Mouse (Mus musculus): ENCODE results near the gene Stap1.

Gene Stap1

DNA sequence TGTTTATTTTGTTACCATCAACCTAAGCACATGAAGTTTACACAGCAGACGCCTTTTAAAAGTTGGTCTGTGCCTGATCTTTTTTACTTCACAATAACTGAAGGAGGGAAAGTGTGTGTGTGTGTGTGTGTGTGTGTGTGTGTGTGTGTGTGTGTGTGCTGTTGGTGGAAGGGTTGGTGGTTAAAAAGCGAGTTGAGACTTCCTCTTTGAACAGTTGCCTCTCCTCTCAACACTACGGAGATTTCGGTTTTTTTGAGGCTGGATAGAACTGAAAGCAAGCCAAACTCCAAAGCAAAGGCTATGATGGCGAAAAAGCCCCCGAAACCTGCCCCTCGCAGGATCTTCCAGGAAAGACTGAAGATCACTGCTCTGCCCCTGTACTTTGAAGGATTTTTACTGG is at the start of gene Stap1:
TSS of gene Stap1 (plus strand) at position 209 of the 400 bp plus-strand sequence.
- POLR2A ChIA-PET = interaction anchor here in 1 of 4 experiments (0.7 kb wide), 1 partner anchor 9 kb away, joined by 3 read pairs; no protein-coding TSS in a partner anchor
- CTCF ChIA-PET = no interaction called here

DNA sequence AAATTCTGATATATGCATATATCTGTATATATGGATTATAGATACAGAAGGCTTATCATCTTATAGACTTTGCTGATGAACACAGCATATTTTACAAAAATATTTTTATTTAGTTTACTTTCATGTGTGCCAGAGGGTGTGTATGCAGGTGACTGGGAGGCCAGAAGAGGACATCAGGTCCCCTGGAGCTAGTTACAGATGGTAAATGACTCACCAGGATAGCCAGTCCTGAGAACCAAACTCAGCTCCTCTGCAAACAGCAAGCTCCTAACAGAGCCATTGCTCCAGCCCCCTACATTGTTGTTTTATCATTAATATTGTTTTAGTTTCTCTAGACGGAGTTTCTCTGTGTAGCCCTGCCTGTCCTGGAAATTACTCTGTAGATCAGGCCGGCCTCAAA is 41.7 kb upstream of the Stap1 start:
- ChIA-PET CTCF (no interaction called here), POLR2A (interaction anchor here in 2 of 4 experiments (0.6 to 1.0 kb wide), 2 partner anchors 18 to 103 kb away, joined by 3 read pairs; no protein-coding TSS in a partner anchor)

DNA sequence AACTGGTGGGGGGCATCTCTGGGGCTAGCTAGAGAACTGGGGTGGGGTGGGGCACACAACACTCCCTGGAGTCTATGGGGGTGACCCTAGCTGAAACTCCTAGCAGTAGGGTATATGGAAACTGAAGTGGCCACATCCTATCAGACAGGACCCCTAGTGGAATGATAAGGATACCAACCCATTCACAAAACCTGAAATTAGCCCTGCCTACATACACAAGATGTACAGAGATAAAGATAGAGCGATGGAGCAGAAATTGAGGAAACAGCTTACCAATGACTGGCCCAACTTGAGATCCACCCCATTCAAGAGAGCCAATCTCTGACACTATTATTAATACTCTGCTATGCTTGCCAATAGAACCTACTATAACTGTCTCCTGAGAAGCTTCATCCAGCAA is 8.0 kb upstream of the Stap1 start:
- ChIA-PET CTCF (no interaction called here), POLR2A (interaction anchor here in 3 of 4 experiments (0.5 to 4.9 kb wide), 5 partner anchors 26 to 109 kb away, joined by 3 to 135 read pairs (median 45); partner anchors contain the start of gene Uba6 (in 3 of the 3))

DNA sequence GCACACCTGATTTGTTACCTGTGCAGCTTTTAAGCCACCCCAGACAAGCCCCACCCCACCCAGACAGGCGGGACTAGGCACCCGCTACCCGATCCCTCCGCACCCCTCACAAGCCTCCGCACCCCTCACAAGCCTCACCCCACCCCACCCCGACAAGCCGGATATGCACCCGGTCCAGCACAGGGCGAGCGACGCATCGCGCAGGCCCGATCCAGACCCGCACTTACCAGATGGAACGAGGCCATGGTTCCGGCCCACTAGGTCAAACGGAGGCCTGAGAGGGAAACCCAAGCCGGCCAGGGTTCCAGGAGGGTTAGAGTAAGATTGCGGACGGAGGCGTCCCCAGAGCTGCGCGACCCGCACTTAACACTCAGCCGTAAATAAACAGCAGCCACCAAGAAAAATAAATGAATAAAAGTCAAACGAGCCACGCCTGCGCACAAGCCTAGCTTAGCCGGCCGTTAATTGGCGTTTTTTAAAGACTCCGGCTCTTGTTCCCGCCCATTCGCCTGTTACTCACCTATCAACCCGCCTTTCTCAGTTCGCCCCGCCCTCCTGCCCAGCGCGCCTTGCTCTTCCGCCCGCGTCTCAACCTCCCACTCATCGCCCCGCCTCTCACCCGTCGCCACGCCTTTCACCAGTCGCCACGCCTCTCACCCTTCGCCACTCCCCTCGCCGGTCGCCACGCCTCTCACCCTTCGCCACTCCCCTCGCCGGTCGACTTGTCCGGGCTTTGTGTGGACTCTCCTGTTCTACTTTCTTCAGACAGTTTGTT is 6.3 kb upstream of the Stap1 start, which contains the start of gene Cenpc1:
TSS of gene Cenpc1 (minus strand) at position 483 of the 775 bp plus-strand sequence.
- ChIA-PET POLR2A (interaction anchor here in 3 of 4 experiments (0.6 to 4.9 kb wide), 23 partner anchors 15 to 348 kb away, joined by 3 to 135 read pairs (median 9); partner anchors contain the start of gene Uba6 (in 3 of the 3)), CTCF (interaction anchor here (0.5 to 3.0 kb wide), 10 partner anchors 15 to 335 kb away, joined by 3 to 31 read pairs (median 4); partner anchors contain the start of gene Uba6 (in 2 of the 4))

DNA sequence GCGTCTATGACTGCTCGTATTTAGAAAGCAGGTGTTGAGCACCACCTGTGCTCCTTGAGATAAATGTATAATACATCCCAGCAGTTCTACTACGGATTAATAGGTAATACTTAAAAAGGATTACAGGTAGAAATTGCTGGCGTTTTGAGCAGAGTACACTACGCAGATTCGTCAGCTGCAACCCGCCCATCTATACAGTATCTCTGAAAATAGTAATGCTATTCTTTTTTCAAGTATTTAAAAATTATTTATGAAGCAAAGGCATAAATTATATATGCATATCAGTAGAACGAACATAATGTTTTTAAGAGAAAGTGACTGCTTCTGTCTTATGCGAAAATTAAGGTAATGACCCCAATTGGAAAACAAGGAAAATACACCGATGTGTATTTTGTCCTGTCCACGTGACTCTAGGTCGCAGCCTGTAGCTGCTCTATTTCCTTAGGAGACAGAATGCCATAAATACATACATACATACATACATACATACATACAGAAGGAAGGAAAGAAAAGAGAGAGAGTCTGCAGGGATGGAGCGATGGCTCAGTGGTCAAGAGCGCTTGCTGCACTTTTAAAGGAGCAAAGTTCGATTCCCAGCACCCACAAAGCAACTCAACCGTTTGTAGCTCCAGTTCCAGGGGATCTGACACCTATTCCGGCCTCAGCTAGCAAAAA is 5.5 kb upstream of the Stap1 start:
- POLR2A ChIA-PET = interaction anchor here (0.6 to 4.9 kb wide), 43 partner anchors 8 to 738 kb away, joined by 3 to 135 read pairs (median 4); partner anchors contain the start of genes Uba6 (in 3 of the 4) and Ythdc1 (in 1 of the 4)
- CTCF ChIA-PET = interaction anchor here (0.6 to 3.0 kb wide), 30 partner anchors 9 to 392 kb away, joined by 3 to 31 read pairs (median 3); partner anchors contain the start of gene Uba6 (in 2 of the 4)

DNA sequence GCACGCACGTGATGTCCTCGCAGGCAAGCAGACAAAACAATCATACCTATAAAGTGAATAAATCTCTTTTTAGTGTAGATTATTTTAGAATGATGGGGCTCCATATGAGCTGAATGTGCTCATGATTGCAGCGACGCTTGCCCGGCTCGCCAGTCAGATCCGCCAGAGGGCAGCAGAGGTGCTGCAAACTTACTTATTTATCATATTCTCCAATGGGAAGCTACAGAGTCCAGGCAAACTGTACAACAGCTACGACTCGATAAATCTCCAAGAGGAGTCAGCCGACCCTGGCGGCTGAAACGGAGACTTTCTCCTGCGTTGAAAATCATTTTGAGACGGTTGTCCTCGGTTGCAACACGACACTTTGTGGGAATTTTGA is 5.0 kb upstream of the Stap1 start:
- ChIA-PET POLR2A (interaction anchor here (0.6 to 4.9 kb wide), 38 partner anchors 8 to 737 kb away, joined by 3 to 135 read pairs (median 4); partner anchors contain the start of genes Uba6 (in 3 of the 4) and Ythdc1 (in 1 of the 4)), CTCF (interaction anchor here (0.6 to 3.0 kb wide), 38 partner anchors 8 to 417 kb away, joined by 3 to 31 read pairs (median 3); partner anchors contain the start of gene Uba6 (in 3 of the 4))

DNA sequence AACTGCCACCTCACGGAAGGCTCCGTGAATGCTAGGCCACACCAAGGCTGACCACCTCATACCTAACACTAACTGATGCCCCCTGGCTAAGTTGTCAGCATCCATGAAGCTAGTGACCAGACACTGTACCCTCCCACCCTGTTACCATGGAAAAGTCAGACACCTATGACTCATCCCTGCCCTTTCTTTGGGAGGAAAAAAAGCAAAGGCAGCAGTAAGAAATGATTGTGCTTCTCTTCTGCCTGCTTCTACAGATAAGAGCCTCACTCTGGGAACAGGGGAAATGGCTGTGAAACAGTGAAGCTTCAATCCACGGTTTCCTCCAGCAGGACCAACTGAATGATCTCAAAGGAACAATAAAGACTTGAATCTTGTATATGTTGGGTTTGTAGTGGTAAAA is 3.1 kb upstream of the Stap1 start:
- ChIA-PET POLR2A (interaction anchor here in 2 of 4 experiments (0.6 to 3.6 kb wide), 5 partner anchors 13 to 105 kb away, joined by 3 to 11 read pairs (median 3); partner anchors contain the start of gene Uba6 (in 1 of the 2)), CTCF (no interaction called here)

DNA sequence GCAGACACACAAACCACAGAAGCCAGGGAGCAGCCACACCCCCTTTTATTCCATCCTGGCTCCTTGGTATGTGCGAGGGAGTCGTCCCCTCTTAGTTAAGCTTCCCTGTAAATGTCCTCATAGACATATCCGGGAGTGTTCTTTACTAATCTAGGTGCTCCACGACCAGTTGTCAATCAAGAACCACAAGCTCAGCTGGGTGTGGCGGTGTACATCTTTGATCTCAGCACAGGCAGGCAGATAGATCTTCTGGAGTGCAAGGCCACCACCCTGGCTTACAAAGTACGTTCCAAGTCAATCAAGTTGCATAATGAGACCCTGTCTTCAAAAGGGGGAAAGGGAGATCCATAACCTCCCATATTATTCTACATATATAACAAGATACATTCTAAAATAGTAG is 2.4 kb upstream of the Stap1 start:
- POLR2A ChIA-PET = interaction anchor here in 2 of 4 experiments (0.7 to 3.6 kb wide), 6 partner anchors 13 to 104 kb away, joined by 3 to 11 read pairs (median 3); partner anchors contain the start of gene Uba6 (in 2 of the 2)

DNA sequence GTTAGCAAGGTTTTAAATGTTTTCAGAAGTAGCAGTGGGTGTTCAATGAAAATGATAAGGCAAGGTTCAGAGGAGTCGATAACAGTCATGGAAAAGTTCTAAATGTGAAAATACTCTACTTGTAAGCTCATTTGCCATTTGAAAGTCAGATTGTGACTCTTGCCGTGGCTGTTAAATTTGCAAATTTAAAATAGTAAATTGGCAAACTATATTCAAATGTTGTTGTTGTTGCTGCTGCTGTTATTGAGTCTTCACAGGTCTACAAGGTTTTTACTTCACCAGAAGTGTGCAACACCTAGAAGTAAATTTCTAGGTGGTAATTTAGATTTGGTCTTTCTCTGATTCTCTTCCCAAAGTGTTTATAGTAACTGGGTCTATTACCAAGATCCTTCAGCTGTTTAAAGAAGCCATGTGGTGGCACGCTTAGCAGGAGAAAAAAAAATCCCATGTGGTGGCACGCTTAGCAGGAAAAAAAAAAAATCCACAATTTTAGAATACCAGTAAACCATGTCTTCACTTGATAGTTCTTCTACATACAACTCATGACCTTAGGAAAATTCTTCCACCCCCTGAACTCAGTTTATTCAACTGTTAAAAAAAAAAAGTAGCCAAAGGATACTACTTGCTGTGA is 1.3 kb downstream of the Stap1 start:
- ChIA-PET CTCF (no interaction called here), POLR2A (interaction anchor here in 1 of 4 experiments (1.4 kb wide), 1 partner anchor 100 kb away, joined by 3 read pairs; the partner anchor contains the start of gene Uba6)

More for the DNA sequence above, 2.4 kb upstream of the Stap1 start:
- CTCF ChIA-PET = no interaction called here

DNA sequence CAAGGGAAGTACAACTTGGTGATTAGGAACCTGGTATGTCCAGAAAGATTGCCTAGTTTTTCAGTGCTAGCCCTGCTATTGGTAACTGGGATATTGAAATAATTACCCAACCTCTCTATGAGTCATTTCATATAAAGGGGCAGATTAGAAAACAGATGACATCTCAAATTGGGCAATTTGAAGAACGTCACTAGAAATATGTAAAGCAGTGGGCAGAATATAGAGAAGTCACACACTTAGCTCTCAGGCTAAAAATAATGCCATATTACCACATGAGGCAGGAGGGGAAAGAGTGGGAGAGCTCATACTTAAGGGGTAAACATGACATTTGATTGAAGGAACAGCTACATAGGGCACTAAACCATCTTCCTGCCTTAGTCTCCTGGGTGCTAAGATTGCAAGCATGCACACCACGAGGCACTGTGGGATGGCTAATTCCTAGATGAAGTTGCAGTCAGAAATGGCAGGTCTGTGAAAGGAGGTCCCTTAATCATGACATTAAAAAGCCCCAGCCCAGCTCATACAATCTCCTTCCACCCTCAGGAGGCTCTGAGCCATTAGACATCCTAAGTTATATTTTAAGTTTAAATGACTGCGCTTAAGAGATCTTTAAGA is 7.3 kb downstream of the Stap1 start:
- POLR2A ChIA-PET = interaction anchor here in 1 of 4 experiments (1.3 kb wide), 1 partner anchor 12 kb away, joined by 3 read pairs; no protein-coding TSS in a partner anchor
- CTCF ChIA-PET = no interaction called here

DNA sequence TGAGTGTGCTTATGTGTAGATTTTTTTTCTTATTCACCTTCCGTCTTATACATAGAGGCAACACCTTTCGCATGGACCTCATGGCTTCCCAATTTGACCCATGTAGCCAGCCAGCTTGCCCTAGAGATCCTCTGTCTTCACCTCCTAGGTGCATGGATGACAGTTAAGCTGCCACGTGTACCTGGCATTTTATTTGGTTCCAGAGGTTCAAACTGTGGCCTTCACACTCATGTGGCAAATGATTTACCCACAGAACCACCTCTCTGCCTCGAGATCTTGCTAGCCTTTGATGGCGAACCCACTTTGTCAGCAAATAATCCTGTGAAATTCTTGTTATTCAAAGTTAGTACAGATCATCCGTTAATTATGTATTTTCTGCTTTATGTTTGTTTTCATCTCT is 12.4 kb downstream of the Stap1 start:
- POLR2A ChIA-PET = no interaction called here
- CTCF ChIA-PET = no interaction called here

DNA sequence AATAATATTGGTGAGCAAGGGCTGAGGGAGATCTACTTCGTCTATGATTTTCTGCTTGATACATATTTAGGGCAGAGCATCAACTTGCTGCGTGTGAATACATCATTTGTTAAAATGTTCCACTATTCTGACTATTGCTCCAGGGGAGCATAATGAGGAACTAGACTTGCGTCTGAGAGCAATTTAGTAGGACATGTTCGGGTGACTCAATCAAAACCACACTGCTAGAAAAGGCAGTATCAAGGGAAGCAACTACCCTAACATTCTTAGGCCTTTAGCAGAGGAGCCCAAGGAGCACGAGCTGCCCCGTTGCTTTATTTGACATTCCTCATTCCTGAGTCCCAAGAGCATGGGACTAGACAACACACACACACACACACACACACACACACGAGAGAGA is 13.4 kb downstream of the Stap1 start:
- ChIA-PET POLR2A (interaction anchor here in 1 of 4 experiments (0.8 kb wide), 1 partner anchor 29 kb away, joined by 3 read pairs; no protein-coding TSS in a partner anchor), CTCF (interaction anchor here in 1 of 4 experiments (0.6 kb wide), 1 partner anchor 46 kb away, joined by 4 read pairs; no protein-coding TSS in a partner anchor)

DNA sequence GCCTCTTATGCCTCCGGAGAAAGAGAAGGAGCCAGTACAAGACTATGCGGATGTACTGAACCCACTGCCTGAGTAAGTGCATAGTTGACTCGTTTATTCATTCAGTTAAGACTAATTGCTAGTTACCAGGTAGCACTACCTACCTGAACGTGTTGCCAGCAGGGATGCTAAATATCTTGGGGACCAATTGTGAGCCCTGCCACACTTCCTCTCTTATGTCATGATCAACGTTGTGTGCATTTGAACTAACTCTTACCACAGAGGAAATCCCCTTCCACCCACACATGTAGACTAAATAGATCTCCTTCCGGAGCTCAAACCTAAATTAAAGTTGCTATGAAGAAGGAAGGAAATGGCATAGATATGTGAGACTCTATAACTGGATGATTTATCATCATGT is 15.2 kb downstream of the Stap1 start:
- POLR2A ChIA-PET = no interaction called here
- CTCF ChIA-PET = no interaction called here

DNA sequence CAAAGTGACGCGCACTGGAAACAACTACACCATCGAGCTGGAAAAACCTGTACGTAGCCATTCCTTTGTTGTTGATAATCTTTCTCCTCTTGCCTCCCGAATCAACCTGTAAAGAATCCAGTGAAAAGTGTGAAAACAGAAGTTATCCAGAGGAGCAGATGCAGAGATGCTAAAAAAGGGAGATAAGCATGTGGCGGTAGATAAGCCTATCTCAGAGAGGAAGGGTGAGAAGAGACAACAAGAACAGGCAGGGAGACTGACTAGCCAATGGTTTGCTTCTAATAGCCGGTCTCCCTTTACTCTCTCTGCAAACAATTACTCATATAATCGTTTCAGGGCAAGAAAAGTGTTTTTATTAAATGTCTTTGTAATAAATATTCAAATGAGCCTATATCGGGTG is 23.2 kb downstream of the Stap1 start:
- ChIA-PET POLR2A (interaction anchor here in 1 of 4 experiments (0.5 kb wide), 1 partner anchor 36 kb away, joined by 3 read pairs; no protein-coding TSS in a partner anchor), CTCF (interaction anchor here in 1 of 4 experiments (1.6 kb wide), 1 partner anchor 28 kb away, joined by 5 read pairs; no protein-coding TSS in a partner anchor)

DNA sequence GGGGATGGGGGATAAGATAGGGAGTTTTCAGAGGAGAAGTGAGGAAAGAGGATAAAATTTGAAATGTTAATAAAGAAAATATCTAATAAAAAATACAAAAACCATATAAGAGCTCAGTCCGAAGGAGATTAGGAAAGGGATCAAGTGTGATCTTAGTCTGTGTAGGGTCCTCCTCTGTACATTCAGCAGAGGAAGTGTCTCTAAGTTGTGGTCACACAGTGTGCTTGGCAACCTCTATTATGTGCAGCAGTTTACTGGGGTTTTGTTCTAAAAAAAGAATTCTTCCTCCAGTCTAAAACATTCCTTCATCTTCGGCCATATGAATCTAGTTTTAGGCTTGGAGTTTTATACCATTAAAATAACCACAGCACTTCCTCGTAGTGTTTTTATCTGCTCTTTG is 27.4 kb downstream of the Stap1 start:
- POLR2A ChIA-PET = interaction anchor here in 3 of 4 experiments (1.3 to 1.9 kb wide), 3 partner anchors 32 to 74 kb away, joined by 3 to 8 read pairs (median 6); partner anchors contain the start of gene Uba6 (in 2 of the 3)

DNA sequence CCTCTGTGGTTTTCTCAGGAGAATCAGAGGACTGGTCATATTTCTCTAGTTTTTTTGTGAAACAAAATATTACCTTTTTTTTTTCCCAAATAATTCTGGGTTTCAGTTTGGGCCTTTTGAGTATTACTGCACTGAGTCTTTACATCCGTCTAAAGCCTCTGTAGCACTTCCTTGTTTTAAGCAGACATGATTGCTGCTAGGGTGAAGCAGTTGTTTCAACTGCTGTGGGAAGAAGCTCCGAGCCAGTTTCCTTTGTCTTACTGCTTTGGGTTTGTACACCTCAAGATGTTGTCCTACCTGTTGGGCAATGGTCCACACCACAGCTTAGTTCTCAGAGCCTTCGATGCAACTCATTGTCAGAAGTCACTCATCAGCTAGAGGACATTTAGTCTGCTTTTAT is 29.1 kb downstream of the Stap1 start:
- ChIA-PET CTCF (interaction anchor here in 1 of 4 experiments (1.7 kb wide), 1 partner anchor 34 kb away, joined by 5 read pairs; no protein-coding TSS in a partner anchor), POLR2A (interaction anchor here (0.6 to 2.7 kb wide), 9 partner anchors 25 to 72 kb away, joined by 3 to 12 read pairs (median 6); partner anchors contain the start of genes Cenpc1 (in 3 of the 4) and Uba6 (in 3 of the 4))

More for the DNA sequence above, 27.4 kb downstream of the Stap1 start:
- CTCF ChIA-PET = no interaction called here

DNA sequence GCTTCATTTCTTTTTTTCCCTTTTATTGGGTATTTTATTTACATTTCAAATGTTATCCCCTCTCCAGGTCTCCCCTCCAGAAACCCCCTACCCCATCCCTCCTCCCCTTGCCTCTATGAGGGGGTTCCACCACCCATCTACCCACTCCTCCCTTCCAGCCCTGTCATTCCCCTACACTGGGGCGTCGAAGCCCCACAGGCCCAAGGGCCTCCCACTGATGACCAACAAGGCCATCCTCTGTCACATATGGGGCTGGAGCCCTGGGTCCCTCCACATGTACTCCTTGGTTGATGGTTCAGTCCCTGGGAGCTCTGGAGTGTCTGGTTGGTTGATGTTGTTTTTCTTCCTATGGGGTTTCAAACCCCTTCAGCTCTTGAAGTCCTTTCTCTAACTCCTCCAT is 30.6 kb downstream of the Stap1 start:
- POLR2A ChIA-PET = interaction anchor here in 2 of 4 experiments (1.3 to 2.7 kb wide), 2 partner anchors 12 to 36 kb away, joined by 3 to 12 read pairs; partner anchors contain the start of gene Cenpc1 (in 1 of the 2)
- CTCF ChIA-PET = interaction anchor here in 2 of 4 experiments (0.7 to 0.9 kb wide), 2 partner anchors 35 to 36 kb away, joined by 3 read pairs; no protein-coding TSS in a partner anchor

All from embryonic stem cell, embryonic (primary cell).